Comparison of ENCODE assay signal across 7 mouse cellular contexts in genomic region chr1:82290723-82291150, GRCm38 (mm10). TPM values are rescaled to one million over a fixed set of nuclear protein-coding genes. Genes with fewer than 3 reads are reported as not detected.
DNase-seq lines count a peak whose midpoint lies in the region; ATAC-seq and TF ChIP-seq lines count a peak whose summit lies in the region.

No protein-coding gene starts in this region.

- no peaks in the 10 kb centered on the region for H3K9me3 ChIP-seq in hindbrain, embryonic 11.5 days (ENCODE audit: control insufficient read depth, low read length)

- peak; percentile 35 for TF ChIP-seq POLR2A in brain, embryonic 14.5 days (IDR thresholded peaks at IDR 0.05; ENCODE audit: borderline replicate concordance, extremely low read depth, insufficient read depth, insufficient read length, poor library complexity, severe bottlenecking)

- no peak for TF ChIP-seq CTCF in brain, embryonic 14.5 days (IDR thresholded peaks at IDR 0.05; ENCODE audit: borderline replicate concordance, extremely low read depth, insufficient read depth, insufficient read length)

- H3K9ac ChIP-seq in hindbrain, embryonic 11.5 days (ENCODE audit: low read depth, low read length): peak overlapping the region; percentile 87

- peak overlapping the region; percentile 77 for H3K4me3 ChIP-seq in hindbrain, embryonic 11.5 days (ENCODE audit: low read depth, low read length)

- H3K36me3 ChIP-seq in hindbrain, embryonic 11.5 days (ENCODE audit: control insufficient read depth, insufficient read depth, low read length): peaks cover 6% of the 10 kb centered on the region; the same call in 1 of the 2 replicates

- 0 out of 2 replicates have a peak, but pooled peaks cover 5% of the 10 kb centered on the region for H3K4me1 ChIP-seq in hindbrain, embryonic 11.5 days (replicated peaks; ENCODE audit: control insufficient read depth, insufficient read depth, low read length)

- no peaks in the 10 kb centered on the region for H3K27me3 ChIP-seq in hindbrain, embryonic 11.5 days (ENCODE audit: control insufficient read depth, insufficient read depth, low read length)

- peak overlapping the region; percentile 94 for H3K27ac ChIP-seq in hindbrain, embryonic 11.5 days (ENCODE audit: low read depth, low read length)

- peak overlapping the region; percentile 92 for H3K4me2 ChIP-seq in hindbrain, embryonic 11.5 days (replicated peaks; ENCODE audit: low read depth, low read length)

- peak; percentile 92 for DNase-seq in NIH3T3 (ENCODE audit: low read depth)
- DNase-seq in brain, embryonic 14.5 days (ENCODE audit: low read depth): peak; percentile 96
- peak; percentile 80 for DNase-seq in hindbrain, embryonic 11.5 days (ENCODE audit: low spot score)
- DNase-seq in layer of hippocampus, postnatal 14 days (ENCODE audit: low spot score in 2 of 2): peak; percentile 86 to 88
- DNase-seq in lung, postnatal 10 days: peak; percentile 89
- peak; percentile 87 for DNase-seq in right cerebral cortex, postnatal 25 days

- WGBS in hindbrain, embryonic 11.5 days: 0% methylated on average over 28 of the region's 31 CpGs

- peak; percentile 50 for ATAC-seq in frontal cortex, adult (ENCODE audit: low TSS enrichment)
- peak; percentile 58 for ATAC-seq in hindbrain, embryonic 11.5 days (ENCODE audit: low FRiP score)

RNA-seq across cellular contexts. Expression of gene Irs1, which starts 0.5 kb away (rescaled TPM):
- 11.8 and 17.6 TPM in 2 replicates for polyA plus RNA-seq in brain, embryonic 14.5 days (2012; rRNA removed)
- 7.4 and 8.7 TPM in 2 replicates for polyA plus RNA-seq in hindbrain, embryonic 11.5 days (2014; fragmentation: Nextera tagmentation; extraction: Ambion mirVana)
- total RNA-seq in layer of hippocampus, postnatal 14 days (2021): 10 to 100 TPM; 25.8 to 29.5 TPM

RNA-seq across cellular contexts. Expression of gene Rhbdd1, which starts 25.5 kb away (rescaled TPM):
- 4.5 and 6.3 TPM in 2 replicates for polyA plus RNA-seq in brain, embryonic 14.5 days (2012; rRNA removed)
- polyA plus RNA-seq in hindbrain, embryonic 11.5 days (2014; fragmentation: Nextera tagmentation; extraction: Ambion mirVana): 7.1 and 7.3 TPM in 2 replicates
- total RNA-seq in layer of hippocampus, postnatal 14 days (2021): 1 to 10 TPM; 6.6 to 7.5 TPM

RNA-seq across cellular contexts. Expression of gene Gm9747, which starts 57.8 kb away (rescaled TPM):
- 0.05 and 0.15 TPM in 2 replicates for polyA plus RNA-seq in brain, embryonic 14.5 days (2012; rRNA removed)
- 31.1 and 32.8 TPM in 2 replicates for polyA plus RNA-seq in hindbrain, embryonic 11.5 days (2014; fragmentation: Nextera tagmentation; extraction: Ambion mirVana)
- not detected for total RNA-seq in layer of hippocampus, postnatal 14 days (2021)

Comparison
In these comparisons a context has a peak if more than half of its experiments do, and no peak if none do; other contexts are left out.
1. Peak in every context shown above with its lines: DNase-seq, ATAC-seq, H3K4me3 ChIP-seq and H3K27ac ChIP-seq.
2. RNA of gene Gm9747, which starts 57.8 kb away (polyA plus RNA-seq): 31.1 to 32.8 TPM in hindbrain, embryonic 11.5 days; 0.05 to 0.15 TPM in brain, embryonic 14.5 days; every median in the first group is over 10 times any median in the second.